Mouse (Mus musculus): ENCODE measurements around the gene Man1c1. TPM values are rescaled to one million over a fixed set of nuclear protein-coding genes. Genes with fewer than 3 reads are reported as not detected.
A peak's percentile ranks its signal among the peaks of the same experiment; 100 is the strongest.

Man1c1 gene
- polyA plus RNA-seq, 1 experiment from 2014 or later: 1.2 TPM

- Histone ChIP-seq H3K27ac (no peak overlapping the region), H3K27me3 (no peaks in the 10 kb centered on the region), H3K4me1 (replicated peaks) (no peaks in the 10 kb centered on the region), H3K9me3 (replicated peaks) (peaks cover 5% of the 10 kb centered on the region; the same call in 1 of the 2 replicates), H3K9ac (no peak overlapping the region), H3K4me2 (no peak overlapping the region), H3K36me3 (peaks cover 5% of the 10 kb centered on the region), H3K4me3 (replicated peaks) (no peak overlapping the region)
- ATAC-seq (ENCODE audit: low read depth) (no peak), DNase-seq (no peak)
- WGBS (ENCODE audit: insufficient replicate concordance): 67% methylated on average over 1 of the region's 1 CpGs
Observed at GRCm38 (mm10) chr4:134692388-134692787, 11.7 kb downstream of the Man1c1 start.

GRCm38 (mm10) chr4:134686022-134686661, 17.9 kb downstream of the Man1c1 start:
- no peak overlapping the region for H3K27ac ChIP-seq
- 78% methylated on average over 13 of the region's 13 CpGs for WGBS (ENCODE audit: insufficient replicate concordance)
- H3K27me3 ChIP-seq: no peaks in the 10 kb centered on the region
- ATAC-seq (ENCODE audit: low read depth) (no peak), DNase-seq (no peak)
- peaks cover 4% of the 10 kb centered on the region; the same call in 1 of the 2 replicates for H3K9me3 ChIP-seq (replicated peaks)
- H3K9ac ChIP-seq: no peak overlapping the region
- peaks cover 28% of the 10 kb centered on the region for H3K4me1 ChIP-seq (replicated peaks)
- H3K4me2 ChIP-seq: no peak overlapping the region
- no peak overlapping the region for H3K4me3 ChIP-seq (replicated peaks)
- peaks cover 4% of the 10 kb centered on the region; the same call in 1 of the 2 replicates for H3K36me3 ChIP-seq

- Histone ChIP-seq H3K9ac (no peak overlapping the region), H3K9me3 (replicated peaks) (peaks cover 4% of the 10 kb centered on the region; the same call in 1 of the 2 replicates), H3K27me3 (no peaks in the 10 kb centered on the region), H3K27ac (0 out of 2 replicates have a peak overlapping the region, but pooled peaks have one; percentile 16), H3K36me3 (peaks cover 4% of the 10 kb centered on the region; the same call in 1 of the 2 replicates), H3K4me3 (replicated peaks) (no peak overlapping the region), H3K4me1 (replicated peaks) (peaks cover 28% of the 10 kb centered on the region), H3K4me2 (no peak overlapping the region)
- ATAC-seq (ENCODE audit: low read depth) (no peak), DNase-seq (no peak)
- 69% methylated on average over 9 of the region's 9 CpGs for WGBS (ENCODE audit: insufficient replicate concordance)
Observed at GRCm38 (mm10) chr4:134684637-134685338, 19.3 kb downstream of the Man1c1 start.

- 34% methylated on average over 8 of the region's 8 CpGs for WGBS (ENCODE audit: insufficient replicate concordance)
- Histone ChIP-seq H3K4me3 (replicated peaks) (no peak overlapping the region), H3K27ac (peak overlapping the region; percentile 30; the same call in 1 of the 2 replicates), H3K9ac (no peak overlapping the region), H3K36me3 (peaks cover 4% of the 10 kb centered on the region; the same call in 1 of the 2 replicates), H3K4me1 (replicated peaks) (peaks cover 28% of the 10 kb centered on the region), H3K9me3 (replicated peaks) (peaks cover 4% of the 10 kb centered on the region; the same call in 1 of the 2 replicates), H3K27me3 (no peaks in the 10 kb centered on the region), H3K4me2 (peak overlapping the region; percentile 13; the same call in 1 of the 2 replicates)
- ATAC-seq (ENCODE audit: low read depth): 0 out of 2 replicates have a peak, but pooled peaks have one; percentile 23
- no peak for DNase-seq
Observed at GRCm38 (mm10) chr4:134683892-134684291, 20.2 kb downstream of the Man1c1 start.

GRCm38 (mm10) chr4:134683008-134683407, 21.1 kb downstream of the Man1c1 start:
- no peaks in the 10 kb centered on the region for H3K27me3 ChIP-seq
- 10% methylated on average over 13 of the region's 13 CpGs for WGBS (ENCODE audit: insufficient replicate concordance)
- peaks cover 4% of the 10 kb centered on the region; the same call in 1 of the 2 replicates for H3K36me3 ChIP-seq
- ATAC-seq (ENCODE audit: low read depth) (no peak), DNase-seq (no peak)
- no peak overlapping the region for H3K4me3 ChIP-seq (replicated peaks)
- H3K9ac ChIP-seq: no peak overlapping the region
- peaks cover 4% of the 10 kb centered on the region; the same call in 1 of the 2 replicates for H3K9me3 ChIP-seq (replicated peaks)
- H3K4me1 ChIP-seq (replicated peaks): peaks cover 34% of the 10 kb centered on the region
- no peak overlapping the region for H3K4me2 ChIP-seq
- H3K27ac ChIP-seq: peak overlapping the region; percentile 23; the same call in 1 of the 2 replicates

- no peak overlapping the region for H3K9ac ChIP-seq
- H3K4me2 ChIP-seq: no peak overlapping the region
- H3K36me3 ChIP-seq: peaks cover 4% of the 10 kb centered on the region; the same call in 1 of the 2 replicates
- H3K27me3 ChIP-seq: no peaks in the 10 kb centered on the region
- WGBS (ENCODE audit: insufficient replicate concordance): 64% methylated on average over 8 of the region's 8 CpGs
- H3K9me3 ChIP-seq (replicated peaks): peaks cover 4% of the 10 kb centered on the region; the same call in 1 of the 2 replicates
- no peak for ATAC-seq (ENCODE audit: low read depth)
- H3K4me3 ChIP-seq (replicated peaks): no peak overlapping the region
- H3K4me1 ChIP-seq (replicated peaks): peaks cover 38% of the 10 kb centered on the region
- no peak for DNase-seq
- H3K27ac ChIP-seq: peak overlapping the region; percentile 23
Observed at GRCm38 (mm10) chr4:134682423-134682822, 21.7 kb downstream of the Man1c1 start.

- Histone ChIP-seq H3K27me3 (no peaks in the 10 kb centered on the region), H3K36me3 (peaks cover 4% of the 10 kb centered on the region; the same call in 1 of the 2 replicates), H3K9me3 (replicated peaks) (peaks cover 4% of the 10 kb centered on the region; the same call in 1 of the 2 replicates), H3K9ac (no peak overlapping the region), H3K4me2 (no peak overlapping the region), H3K4me3 (replicated peaks) (no peak overlapping the region), H3K4me1 (replicated peaks) (peaks cover 43% of the 10 kb centered on the region), H3K27ac (no peak overlapping the region)
- ATAC-seq (ENCODE audit: low read depth) (no peak), DNase-seq (no peak)
- 79% methylated on average over 7 of the region's 7 CpGs for WGBS (ENCODE audit: insufficient replicate concordance)
Observed at GRCm38 (mm10) chr4:134681819-134682218, 22.3 kb downstream of the Man1c1 start.

- WGBS (ENCODE audit: insufficient replicate concordance): 51% methylated on average over 17 of the region's 17 CpGs
- Histone ChIP-seq H3K4me1 (replicated peaks) (peaks cover 28% of the 10 kb centered on the region), H3K27ac (no peak overlapping the region), H3K27me3 (no peaks in the 10 kb centered on the region), H3K4me3 (replicated peaks) (no peak overlapping the region), H3K9me3 (replicated peaks) (no peaks in the 10 kb centered on the region), H3K36me3 (no peaks in the 10 kb centered on the region), H3K9ac (no peak overlapping the region), H3K4me2 (no peak overlapping the region)
- DNase-seq (no peak), ATAC-seq (ENCODE audit: low read depth) (no peak)
Observed at GRCm38 (mm10) chr4:134677556-134678508, 26.3 kb downstream of the Man1c1 start.

GRCm38 (mm10) chr4:134675800-134676199, 28.3 kb downstream of the Man1c1 start:
- no peak for ATAC-seq (ENCODE audit: low read depth)
- H3K9ac ChIP-seq: no peak overlapping the region
- H3K9me3 ChIP-seq (replicated peaks): no peaks in the 10 kb centered on the region
- H3K4me3 ChIP-seq (replicated peaks): no peak overlapping the region
- WGBS (ENCODE audit: insufficient replicate concordance): 46% methylated on average over 8 of the region's 8 CpGs
- no peaks in the 10 kb centered on the region; the same call in 1 of the 2 replicates for H3K27me3 ChIP-seq
- H3K4me2 ChIP-seq: no peak overlapping the region
- no peak for DNase-seq
- no peak overlapping the region for H3K27ac ChIP-seq
- H3K36me3 ChIP-seq: no peaks in the 10 kb centered on the region
- peaks cover 18% of the 10 kb centered on the region; the same call in 1 of the 2 replicates for H3K4me1 ChIP-seq (replicated peaks)

GRCm38 (mm10) chr4:134674970-134675369, 29.1 kb downstream of the Man1c1 start:
- no peak overlapping the region for H3K27ac ChIP-seq
- H3K9ac ChIP-seq: no peak overlapping the region
- H3K4me1 ChIP-seq (replicated peaks): peaks cover 18% of the 10 kb centered on the region; the same call in 1 of the 2 replicates
- H3K36me3 ChIP-seq: no peaks in the 10 kb centered on the region
- 78% methylated on average over 3 of the region's 3 CpGs for WGBS (ENCODE audit: insufficient replicate concordance)
- H3K4me3 ChIP-seq (replicated peaks): no peak overlapping the region
- ATAC-seq (ENCODE audit: low read depth) (no peak), DNase-seq (no peak)
- no peaks in the 10 kb centered on the region for H3K9me3 ChIP-seq (replicated peaks)
- H3K4me2 ChIP-seq: no peak overlapping the region
- H3K27me3 ChIP-seq: no peaks in the 10 kb centered on the region; the same call in 1 of the 2 replicates

All from liver, embryonic 13.5 days (tissue).